Mouse (Mus musculus): ENCODE results near the gene Kif5a.

DNA sequence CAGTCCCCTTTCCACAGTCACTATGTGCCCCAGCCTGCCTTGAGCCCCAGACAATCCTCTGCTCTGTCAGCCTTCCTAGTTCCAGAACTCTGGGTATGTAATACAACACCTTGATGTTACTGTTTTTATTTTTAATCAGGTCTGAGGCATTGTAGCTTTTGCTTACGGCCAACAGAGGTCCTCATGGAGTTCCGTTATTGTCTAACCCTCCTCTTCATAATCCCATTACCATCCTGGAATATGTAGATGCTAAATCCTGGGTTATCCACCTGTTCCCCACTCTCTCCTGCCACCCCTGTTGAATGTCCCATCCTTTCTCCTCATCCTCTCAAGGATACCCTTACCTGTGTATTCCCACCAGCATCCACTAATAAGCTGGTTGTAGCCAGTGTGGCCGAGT, 86.9 kb downstream of the Kif5a start:
- no peak for TF ChIP-seq CTCF (conservative IDR thresholded peaks at IDR 0.05; ENCODE audit: low read length)
- no peak for TF ChIP-seq POU5F1 (IDR thresholded peaks at IDR 0.05; ENCODE audit: borderline replicate concordance, low read length)
- TF ChIP-seq NANOG (IDR thresholded peaks at IDR 0.05; ENCODE audit: borderline replicate concordance, low read length) = no peak
